Mouse (Mus musculus): ENCODE measurements around the gene Rps19bp1.
A peak's percentile ranks its signal among the peaks of the same experiment; 100 is the strongest.

Rps19bp1 gene

GRCm38 (mm10) chr15:80256656-80257601 is 7.2 kb downstream of the Rps19bp1 start:
- no peak for DNase-seq (ENCODE audit: low spot score)

DNA sequence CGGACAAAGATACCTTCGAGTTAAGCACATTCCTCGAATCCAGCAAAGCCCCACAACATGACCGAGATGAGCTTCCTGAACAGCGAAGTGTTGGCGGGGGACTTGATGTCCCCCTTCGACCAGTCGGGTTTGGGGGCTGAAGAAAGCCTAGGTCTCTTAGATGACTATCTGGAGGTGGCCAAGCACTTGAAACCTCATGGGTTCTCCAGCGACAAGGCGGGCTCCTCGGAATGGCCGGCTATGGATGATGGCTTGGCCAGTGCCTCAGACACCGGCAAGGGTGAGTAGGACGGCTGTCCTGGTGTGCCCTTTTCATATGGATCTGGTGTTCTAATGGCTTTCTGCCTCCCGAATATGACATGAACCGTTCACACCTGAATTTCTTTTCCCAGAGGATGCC is 7.9 kb downstream of the Rps19bp1 start:
- DNase-seq (ENCODE audit: low spot score): no peak

- no peak for DNase-seq (ENCODE audit: low spot score)
Measured at GRCm38 (mm10) chr15:80255646-80256121, 8.4 kb downstream of the Rps19bp1 start.

DNA sequence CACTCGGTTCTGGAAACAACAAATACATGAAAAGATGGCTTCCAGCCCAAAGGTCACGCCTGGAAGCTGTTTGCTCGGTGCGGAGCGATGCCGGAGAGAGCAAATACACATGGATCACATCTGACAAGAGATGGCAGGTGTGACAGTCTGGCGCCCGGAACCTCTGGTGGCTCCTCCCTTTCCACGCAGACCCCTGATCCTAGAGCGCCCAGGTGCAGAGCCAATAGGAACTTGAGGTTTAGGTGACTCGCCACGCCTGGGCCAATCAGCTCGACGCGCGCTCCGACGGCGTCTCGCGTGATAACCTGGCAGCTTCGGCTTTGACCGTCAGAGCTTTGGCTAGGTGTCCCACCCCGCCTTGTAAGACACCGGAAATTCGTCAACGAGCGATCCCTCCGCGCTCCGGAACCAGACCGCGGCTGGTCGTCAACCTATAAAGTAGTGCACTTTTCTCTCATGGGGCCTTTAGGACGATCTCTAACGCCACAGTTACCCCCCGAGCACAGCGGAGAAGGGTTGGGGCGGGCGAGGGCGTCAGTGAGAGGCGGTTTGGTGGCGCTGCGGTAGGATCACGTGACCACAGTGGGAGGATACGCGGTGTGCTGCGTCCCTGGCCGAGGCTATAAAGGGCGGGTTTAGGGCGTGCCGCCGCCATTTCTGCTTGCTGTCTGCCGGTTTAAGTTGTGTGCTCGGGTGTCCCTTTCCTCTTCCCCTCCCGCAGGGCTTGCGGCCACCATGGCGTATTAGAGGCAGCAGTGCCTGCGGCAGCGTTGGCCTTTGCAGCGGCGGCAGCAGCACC is 9.1 kb downstream of the Rps19bp1 start, which contains the start of gene Atf4:
Atf4 (plus strand) TSS at position 338 of the 799 bp plus-strand sequence.
- peak; percentile 97 for DNase-seq (ENCODE audit: low spot score)

DNA sequence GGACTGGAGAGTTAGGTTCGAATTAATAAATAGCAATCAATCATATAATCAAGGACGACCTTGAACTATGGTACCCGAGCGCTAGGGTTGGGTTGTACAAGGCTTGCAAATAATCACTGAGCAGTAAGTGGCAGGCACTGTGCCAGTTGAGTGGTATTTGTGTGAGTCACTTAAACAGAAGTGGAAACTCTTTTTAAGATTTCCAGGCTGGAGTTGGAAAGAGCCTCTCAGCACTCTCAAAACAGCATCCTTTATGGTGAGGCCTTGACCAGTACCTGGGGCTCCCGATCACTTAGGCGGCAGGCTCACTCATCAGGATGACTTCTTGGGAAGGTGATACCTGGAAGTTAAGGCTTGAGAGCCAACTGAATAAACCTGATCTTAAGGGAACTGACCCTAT is 9.9 kb downstream of the Rps19bp1 start:
- DNase-seq (ENCODE audit: low spot score): no peak

GRCm38 (mm10) chr15:80253530-80253929 is 10.6 kb downstream of the Rps19bp1 start:
- no peak for DNase-seq (ENCODE audit: low spot score)

- DNase-seq (ENCODE audit: low spot score): no peak
Measured at GRCm38 (mm10) chr15:80250586-80250985, 13.5 kb downstream of the Rps19bp1 start.

DNA sequence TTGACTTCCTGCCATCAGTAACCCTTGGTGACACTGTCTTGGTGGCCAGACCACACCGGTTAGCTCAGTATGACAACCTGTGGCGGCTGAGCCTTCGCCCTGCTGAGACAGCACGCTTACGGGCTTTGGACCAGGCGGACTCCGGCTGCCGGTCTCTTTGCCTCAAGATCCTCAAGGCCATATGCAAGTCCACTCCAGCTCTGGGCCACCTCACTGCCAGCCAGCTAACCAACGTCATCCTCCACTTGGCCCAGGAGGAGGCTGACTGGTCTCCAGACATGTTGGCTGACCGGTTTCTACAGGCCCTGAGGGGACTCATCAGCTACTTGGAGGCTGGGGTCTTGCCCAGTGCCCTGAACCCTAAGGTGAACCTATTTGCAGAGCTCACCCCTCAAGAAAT is 14.4 kb downstream of the Rps19bp1 start:
- DNase-seq (ENCODE audit: low spot score): no peak

GRCm38 (mm10) chr15:80248596-80248995 is 15.5 kb downstream of the Rps19bp1 start:
- no peak for DNase-seq (ENCODE audit: low spot score)

- DNase-seq (ENCODE audit: low spot score): no peak
Measured at GRCm38 (mm10) chr15:80248135-80248534, 16.0 kb downstream of the Rps19bp1 start.

- DNase-seq (ENCODE audit: low spot score): no peak
Measured at GRCm38 (mm10) chr15:80235535-80235934, 28.6 kb downstream of the Rps19bp1 start, which contains the start of gene AC140267.1. TSS of gene AC140267.1 (plus strand) at chr15:80235835.

GRCm38 (mm10) chr15:80233733-80234509 is 30.2 kb downstream of the Rps19bp1 start, which contains the start of gene Mief1:
TSS of gene Mief1 (plus strand) at chr15:80234018.
- peak; percentile 92 for DNase-seq (ENCODE audit: low spot score)

DNA sequence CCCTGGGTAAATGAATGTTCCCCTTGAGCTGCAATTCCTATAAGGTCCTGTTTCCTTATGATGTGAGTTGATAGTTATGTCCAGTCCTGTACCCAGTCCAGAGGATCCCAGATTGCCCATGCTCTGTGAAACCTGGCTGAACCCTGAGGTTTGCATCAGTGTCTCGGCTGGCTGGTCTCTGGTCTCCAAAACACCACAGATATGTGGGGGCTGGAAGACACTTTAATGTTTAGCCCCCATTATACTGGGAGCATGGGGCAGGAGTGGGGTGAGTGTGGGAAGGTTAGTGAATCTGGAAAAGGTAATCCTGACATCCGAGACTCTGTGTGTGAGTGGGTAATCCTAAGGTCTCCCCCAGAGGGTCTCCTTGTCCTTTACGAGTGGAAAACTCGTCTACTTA is 31.1 kb downstream of the Rps19bp1 start:
- no peak for DNase-seq (ENCODE audit: low spot score)

- DNase-seq (ENCODE audit: low spot score): no peak
Measured at GRCm38 (mm10) chr15:80232331-80232730, 31.8 kb downstream of the Rps19bp1 start.

DNA sequence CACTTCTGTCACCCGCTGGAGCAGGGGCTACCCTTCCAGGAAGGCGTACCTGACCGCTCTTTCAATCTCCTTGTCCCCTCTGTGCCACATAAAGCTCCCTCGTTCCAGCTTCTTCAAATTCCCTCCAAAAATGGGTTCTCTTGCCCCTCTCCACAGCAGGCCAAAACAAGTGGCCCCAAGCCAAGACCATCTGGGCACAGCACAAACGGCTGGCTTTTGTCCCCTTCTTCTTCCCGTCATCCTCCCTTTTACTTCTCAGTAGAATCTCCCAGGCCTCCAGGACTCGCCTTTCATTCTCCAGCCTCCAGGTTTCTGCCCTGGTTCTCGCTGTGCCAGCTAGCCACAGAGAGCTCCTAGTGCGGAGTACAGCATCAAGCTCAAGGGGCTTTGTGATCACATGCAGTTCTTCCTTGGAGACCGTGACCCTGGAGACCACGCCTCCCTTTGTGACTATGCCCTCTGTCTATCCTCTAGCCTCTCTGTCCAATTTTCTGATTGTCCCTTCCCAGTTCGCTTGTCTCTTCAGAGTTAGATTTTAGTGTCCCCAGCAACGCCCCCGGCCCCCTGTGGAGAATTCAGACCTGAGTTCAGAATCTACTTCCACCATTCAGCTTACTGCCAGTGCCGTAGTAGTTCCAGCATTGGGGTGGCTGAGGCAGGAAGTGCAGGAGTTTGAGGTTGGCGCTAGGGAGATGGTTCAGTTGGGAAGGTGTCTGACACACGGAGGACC is 35.9 kb downstream of the Rps19bp1 start:
- DNase-seq (ENCODE audit: low spot score): no peak

DNA sequence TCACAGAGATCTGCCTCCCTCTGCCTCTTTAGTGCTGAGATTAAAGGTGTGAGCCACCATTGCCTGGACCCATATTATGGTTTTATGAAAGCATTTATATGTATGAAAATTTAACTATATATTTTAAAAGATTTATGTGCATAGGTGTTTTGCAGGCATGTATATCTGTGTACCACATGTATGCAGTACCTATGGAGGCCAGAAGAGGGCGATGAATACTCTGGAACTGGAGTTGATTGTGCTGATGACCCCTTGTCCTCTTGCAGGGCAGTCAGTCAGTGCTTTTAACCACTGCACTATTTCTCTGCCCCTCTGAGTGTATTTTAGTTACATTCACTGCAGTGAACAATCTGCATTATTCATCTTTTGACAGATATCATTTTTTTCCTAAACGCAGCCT is 38.3 kb downstream of the Rps19bp1 start:
- DNase-seq (ENCODE audit: low spot score): no peak

DNA sequence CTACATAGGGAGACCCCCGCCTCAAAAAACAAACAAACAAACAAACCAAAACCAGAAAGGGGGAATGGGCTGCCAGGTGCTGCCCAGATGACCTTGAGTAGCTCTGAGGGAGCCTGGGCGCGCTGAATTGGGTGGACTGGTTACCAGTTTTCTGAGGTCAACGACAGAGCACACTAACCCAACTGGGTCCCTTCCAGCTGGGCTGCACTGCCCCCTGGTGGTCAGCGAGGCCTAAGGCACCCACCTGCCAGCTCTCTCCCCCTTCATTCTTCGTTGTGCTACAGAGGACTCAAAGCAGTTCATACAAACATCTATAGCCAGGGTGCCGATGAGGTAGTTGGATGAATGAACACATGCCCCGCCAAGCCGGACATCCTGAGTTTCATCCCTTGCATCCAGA is 38.9 kb downstream of the Rps19bp1 start:
- no peak for DNase-seq (ENCODE audit: low spot score)

DNA sequence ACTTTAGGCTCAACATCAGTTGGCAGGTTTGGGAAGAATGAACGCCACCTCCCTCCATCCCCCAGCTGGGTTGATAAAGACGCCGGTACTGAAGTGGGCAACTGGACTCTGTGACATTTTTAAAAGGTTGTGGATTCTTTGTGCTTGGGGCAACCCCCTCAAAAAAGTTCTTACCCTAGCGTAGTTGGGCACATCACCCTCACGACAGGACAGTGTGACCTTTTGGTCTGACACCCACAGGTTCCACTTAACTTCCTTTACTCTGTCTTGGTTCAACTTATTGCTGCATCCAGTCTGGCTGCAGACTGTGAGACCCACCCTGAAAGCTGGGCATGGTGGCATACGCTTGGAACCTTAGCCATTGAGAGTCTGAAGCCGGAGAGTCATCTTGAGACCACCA is 40.4 kb downstream of the Rps19bp1 start:
- DNase-seq (ENCODE audit: low spot score): no peak

DNA sequence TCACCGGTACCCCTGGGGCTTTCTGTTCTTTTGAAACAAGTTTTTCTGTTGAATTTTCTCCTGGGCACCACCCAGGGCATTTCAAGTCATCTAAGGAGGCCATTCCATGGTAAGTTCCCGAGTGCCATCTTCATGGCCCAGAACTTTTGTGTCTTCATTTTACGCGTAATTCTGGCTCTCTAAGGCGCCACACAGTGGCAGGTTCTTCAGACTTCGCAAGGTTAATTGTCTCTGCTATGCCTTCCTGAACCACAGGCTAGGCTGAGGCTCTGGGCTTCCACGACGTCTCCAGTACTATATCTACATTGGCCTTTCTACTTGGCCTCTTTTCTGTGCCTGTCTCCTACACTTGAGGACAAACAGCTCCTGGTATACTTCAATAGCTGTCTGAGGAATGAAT is 43.1 kb downstream of the Rps19bp1 start:
- DNase-seq (ENCODE audit: low spot score): no peak

DNA sequence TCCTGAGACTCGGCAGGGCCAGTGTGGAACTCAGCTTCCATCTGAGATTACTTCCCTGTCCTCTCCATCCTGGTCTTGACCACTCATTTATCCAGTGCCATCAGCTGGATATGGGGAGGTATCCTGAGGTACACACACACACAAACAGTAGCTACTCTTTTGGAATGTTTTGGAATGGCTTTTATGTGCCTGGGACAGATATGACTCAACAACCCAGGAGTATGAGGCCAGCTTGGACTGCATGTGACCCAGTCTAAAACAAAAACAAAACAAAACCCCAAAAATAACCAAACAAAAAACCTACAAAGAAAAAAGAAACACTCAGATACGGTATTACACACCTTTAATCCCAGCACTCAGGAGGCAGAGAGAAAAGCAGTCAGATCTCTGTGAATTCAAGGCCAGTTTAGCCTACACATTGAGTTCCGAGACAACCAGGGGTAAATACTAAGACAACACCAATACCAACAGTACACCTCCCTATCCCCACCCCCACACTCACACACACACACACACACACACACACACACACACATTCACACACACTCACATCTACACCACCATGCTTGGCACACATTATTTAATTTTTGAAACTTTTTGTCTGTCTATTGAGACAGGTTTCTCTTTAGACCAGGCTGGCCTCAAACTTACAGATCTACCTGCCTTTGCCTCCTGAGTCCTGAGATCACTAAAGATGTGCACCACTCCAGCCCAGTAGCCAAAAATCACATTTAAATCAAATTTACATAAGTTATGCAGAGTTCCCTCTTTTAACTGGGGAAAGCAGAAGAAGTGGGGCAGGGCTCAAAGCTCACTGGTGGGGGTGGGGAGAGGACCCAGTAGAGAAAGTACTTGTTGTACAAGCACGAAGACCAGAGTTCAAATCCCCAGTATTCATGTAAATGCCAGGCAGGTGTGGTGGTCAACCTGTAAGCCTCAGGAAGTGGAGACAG is 44.1 kb downstream of the Rps19bp1 start:
- no peak for DNase-seq (ENCODE audit: low spot score)

Data from layer of hippocampus, adult 9-10 months (tissue).